Mouse (Mus musculus): Measurements from ENCODE around the gene Slc6a21. TPM values are rescaled to one million over a fixed set of nuclear protein-coding genes. Genes with fewer than 3 reads are reported as not detected.
"Not testable (repeated sequence)": the region's sequence is repeated elsewhere in the genome, so short reads cannot be mapped to it uniquely, and the experiment has no call there.

Slc6a21 gene
- polyA plus RNA-seq, 1 experiment from 2014 or later, result not detected

DNA sequence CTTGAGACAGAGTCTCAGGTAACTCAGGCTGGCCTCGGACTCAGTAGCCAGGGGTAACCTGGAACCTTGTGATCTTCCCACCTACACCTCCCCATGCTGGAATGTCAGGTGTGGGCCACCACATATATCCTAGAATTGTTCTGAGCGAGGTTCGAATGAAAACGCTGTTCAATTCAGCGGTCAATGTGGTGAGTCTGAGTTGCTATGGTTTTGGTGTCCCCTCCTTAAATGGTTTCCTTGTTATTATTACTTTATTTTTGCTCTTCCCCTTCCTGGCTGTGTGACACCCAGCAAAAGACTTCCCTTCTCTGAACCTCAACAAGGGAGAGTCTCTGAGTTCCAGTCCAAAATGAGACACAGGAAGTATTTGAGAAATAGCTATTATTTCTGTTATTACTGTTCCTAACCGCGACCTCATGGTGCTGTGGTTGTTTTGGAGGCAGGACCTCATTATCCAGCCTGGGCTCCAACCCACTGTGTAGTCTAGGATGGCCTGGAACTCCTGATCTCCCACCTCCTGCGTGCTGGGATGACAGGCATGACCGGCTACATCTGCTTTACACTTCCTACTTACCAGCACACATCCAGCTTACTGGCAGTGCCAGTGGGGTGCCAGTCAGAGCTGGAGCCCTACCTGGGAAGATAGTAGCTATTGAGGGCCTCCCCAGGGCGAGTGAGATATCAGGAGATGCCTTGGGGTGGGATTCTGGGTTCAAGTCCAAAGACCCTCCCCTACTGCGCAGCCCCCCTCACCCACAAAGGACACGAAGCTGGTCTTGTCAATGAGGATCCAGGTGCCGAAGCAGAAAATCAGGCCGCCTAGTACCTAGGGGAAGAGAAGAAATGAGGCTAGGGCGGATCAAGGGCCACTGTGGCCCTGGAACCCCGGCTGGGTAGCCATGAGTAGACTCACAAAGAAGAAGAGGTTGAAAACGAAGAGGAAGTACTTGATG is 39.3 kb upstream of the Slc6a21 start:
- H3K27me3 ChIP-seq (ENCODE audit: low read depth, poor library complexity, severe bottlenecking), result peaks cover 83% of the 10 kb centered on the region
- peaks cover 51% of the 10 kb centered on the region for H3K4me1 ChIP-seq
- no peak overlapping the region for H3K27ac ChIP-seq (replicated peaks)
- no peak overlapping the region for H3K4me3 ChIP-seq
- WGBS, result 73% methylated on average over 17 of the region's 17 CpGs
- no peak for DNase-seq (ENCODE audit: low spot score)
- no peaks in the 10 kb centered on the region for H3K9me3 ChIP-seq (replicated peaks)
- peaks cover 12% of the 10 kb centered on the region for H3K36me3 ChIP-seq

DNA sequence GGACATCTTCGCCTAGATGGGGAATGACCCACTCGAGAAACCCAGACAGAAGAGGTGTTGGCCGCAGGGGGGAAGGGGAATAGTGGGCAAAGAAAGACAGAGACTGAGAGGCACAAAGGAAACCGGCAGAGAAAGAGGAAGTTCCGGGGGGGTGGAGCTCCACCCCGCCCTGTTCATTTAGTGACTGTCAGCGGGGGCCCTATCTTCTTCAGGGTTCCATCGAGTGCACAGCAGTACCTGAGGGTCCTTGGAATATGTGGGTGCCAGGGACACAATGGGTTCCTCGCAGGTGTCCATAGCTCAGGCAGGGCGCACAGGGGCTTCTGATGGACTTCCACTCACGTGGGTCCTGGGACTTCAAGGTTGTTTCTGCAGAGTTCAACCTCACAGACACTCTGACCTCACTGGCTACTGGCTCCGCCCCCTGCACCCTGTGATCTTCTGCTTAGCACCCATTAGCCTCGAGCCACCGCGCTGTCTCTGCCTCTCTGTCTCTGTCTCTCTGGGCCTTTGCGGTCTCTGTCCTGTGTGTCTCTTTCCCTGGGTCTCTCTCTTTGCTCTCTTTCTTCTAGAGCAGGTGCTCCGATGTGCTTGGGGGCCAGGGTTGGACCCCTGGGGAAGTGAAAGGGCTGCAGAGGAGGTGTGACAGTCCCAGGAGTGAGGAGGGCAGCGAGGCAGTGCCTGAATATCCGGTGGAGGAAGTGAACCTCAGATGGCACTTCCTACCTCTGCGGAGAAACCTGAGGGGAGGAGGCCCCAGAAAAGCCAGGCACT is 38.4 kb upstream of the Slc6a21 start, which contains the start of gene Cd37:
TSS of gene Cd37 (minus strand) at position 393 of the 774 bp plus-strand sequence.
- WGBS, result 40% methylated on average over 20 of the region's 20 CpGs
- H3K27me3 ChIP-seq (ENCODE audit: low read depth, poor library complexity, severe bottlenecking), result peaks cover 84% of the 10 kb centered on the region
- no peaks in the 10 kb centered on the region for H3K9me3 ChIP-seq (replicated peaks)
- H3K4me1 ChIP-seq, result peaks cover 42% of the 10 kb centered on the region
- H3K36me3 ChIP-seq, result peaks cover 4% of the 10 kb centered on the region; the same call in 1 of the 2 replicates
- DNase-seq (ENCODE audit: low spot score), result no peak
- no peak within 1 kb of the TSS for H3K27ac ChIP-seq (replicated peaks)
- H3K4me3 ChIP-seq, result no peak within 1 kb of the TSS

- 71% methylated on average over 7 of the region's 7 CpGs for WGBS
- Histone ChIP-seq H3K27me3 (ENCODE audit: low read depth, poor library complexity, severe bottlenecking) (peaks cover 78% of the 10 kb centered on the region), H3K9me3 (replicated peaks) (no peaks in the 10 kb centered on the region), H3K4me3 (no peak overlapping the region), H3K4me1 (peaks cover 30% of the 10 kb centered on the region), H3K36me3 (no peaks in the 10 kb centered on the region), H3K27ac (replicated peaks) (no peak overlapping the region)
- no peak for DNase-seq (ENCODE audit: low spot score)
These were observed 37.2 kb upstream of the Slc6a21 start for GRCm38 (mm10) chr7:45240109-45240508.

DNA sequence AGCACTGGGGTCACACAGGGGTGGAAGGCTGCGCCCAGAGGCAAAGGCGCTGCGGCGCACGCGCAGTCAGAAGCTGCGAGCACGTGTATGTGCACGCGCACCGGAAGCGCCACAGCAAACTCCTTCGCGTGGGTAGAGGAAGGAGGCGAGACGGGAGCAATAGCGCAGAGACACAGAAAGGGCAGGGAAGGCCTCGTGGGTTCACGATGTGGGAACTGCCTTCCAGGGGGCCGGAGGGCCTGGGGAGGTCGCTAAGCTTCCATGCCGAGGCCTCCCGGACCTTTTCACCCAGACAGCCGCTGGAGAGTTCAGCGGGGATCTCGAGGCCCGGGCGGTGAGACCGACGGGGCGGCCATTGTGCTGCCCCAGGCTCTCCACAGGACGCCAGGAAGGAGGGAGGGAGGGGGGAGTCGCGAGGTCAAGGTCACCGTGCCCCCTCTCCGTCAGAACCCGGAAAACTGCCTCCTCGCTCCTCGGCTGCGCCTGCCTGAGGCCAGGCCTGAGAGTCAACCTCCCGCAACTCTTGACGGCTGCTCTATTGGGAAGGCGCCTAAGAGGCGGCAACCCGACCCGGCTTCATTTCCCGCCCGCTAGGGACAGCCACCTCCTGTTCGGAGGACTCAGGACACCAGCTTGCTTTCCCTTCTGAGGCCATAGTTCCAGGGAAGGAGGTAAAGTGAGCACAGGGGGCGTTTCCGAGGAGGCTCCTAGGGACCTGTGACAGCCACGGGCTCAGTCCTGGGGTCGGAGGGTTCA is 36.5 kb upstream of the Slc6a21 start, which contains the start of gene Slc6a16:
TSS of gene Slc6a16 (plus strand) at position 453 of the 756 bp plus-strand sequence.
- Histone ChIP-seq H3K4me1 (peaks cover 23% of the 10 kb centered on the region), H3K27me3 (ENCODE audit: low read depth, poor library complexity, severe bottlenecking) (peaks cover 71% of the 10 kb centered on the region), H3K27ac (replicated peaks) (peak within 1 kb of the TSS; percentile 75), H3K9me3 (replicated peaks) (no peaks in the 10 kb centered on the region), H3K4me3 (peak within 1 kb of the TSS; percentile 49), H3K36me3 (no peaks in the 10 kb centered on the region)
- WGBS, result 9% methylated on average over 53 of the region's 53 CpGs
- DNase-seq (ENCODE audit: low spot score), result peak; percentile 64

DNA sequence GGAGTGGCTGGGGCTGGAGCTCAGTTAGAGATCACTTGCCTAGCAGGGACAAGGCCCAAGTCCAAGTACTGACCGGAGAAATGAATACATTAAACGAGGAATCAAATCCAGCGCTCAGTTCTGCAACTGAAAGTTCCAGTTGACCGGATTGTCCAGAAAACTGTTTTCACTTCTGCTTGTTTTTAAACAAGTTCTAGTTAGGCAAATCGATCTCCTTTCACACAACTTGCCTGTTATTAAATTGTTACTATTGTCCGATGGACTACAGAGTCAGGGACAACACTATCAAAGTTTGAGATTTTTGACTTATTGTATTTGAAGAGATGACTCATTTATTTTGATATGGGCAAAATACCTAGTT is 35.9 kb upstream of the Slc6a21 start:
- WGBS, result 79% methylated on average over 6 of the region's 6 CpGs

GRCm38 (mm10) chr7:45247666-45248065 is 29.6 kb upstream of the Slc6a21 start:
- Histone ChIP-seq H3K27me3 (ENCODE audit: low read depth, poor library complexity, severe bottlenecking) (0 out of 2 replicates have a peak, but pooled peaks cover 6% of the 10 kb centered on the region), H3K4me1 (no peaks in the 10 kb centered on the region), H3K27ac (replicated peaks) (no peak overlapping the region), H3K4me3 (no peak overlapping the region), H3K36me3 (no peaks in the 10 kb centered on the region), H3K9me3 (replicated peaks) (no peaks in the 10 kb centered on the region)
- DNase-seq (ENCODE audit: low spot score), result no peak
- 45% methylated on average over 3 of the region's 3 CpGs for WGBS

More for the DNA sequence above, 35.9 kb upstream of the Slc6a21 start:
- Histone ChIP-seq H3K36me3 (no peaks in the 10 kb centered on the region), H3K4me1 (peaks cover 20% of the 10 kb centered on the region), H3K9me3 (replicated peaks) (no peaks in the 10 kb centered on the region), H3K27ac (replicated peaks) (peak overlapping the region; percentile 75), H3K27me3 (ENCODE audit: low read depth, poor library complexity, severe bottlenecking) (peaks cover 66% of the 10 kb centered on the region), H3K4me3 (peak overlapping the region; percentile 49; the same call in 1 of the 2 replicates)
- no peak for DNase-seq (ENCODE audit: low spot score)

DNA sequence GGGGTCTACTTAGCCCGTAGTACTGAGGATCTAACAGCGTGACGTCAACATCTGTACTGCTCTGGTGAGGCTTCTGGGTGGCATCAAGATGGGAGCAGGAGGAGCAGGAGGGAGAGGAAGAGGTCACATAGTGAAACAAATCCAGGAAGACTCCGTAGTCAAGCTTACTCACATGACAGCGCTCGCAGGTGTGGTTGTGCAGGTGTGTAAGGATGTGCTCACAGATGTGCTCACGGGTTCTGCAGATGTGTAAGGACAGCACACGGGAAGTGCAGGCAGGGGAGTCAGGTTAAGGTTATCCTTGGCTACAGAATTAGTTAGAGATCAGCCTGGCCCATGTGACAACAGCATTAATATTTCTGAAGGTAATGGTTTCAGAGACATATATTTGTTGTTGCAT is 23.5 kb upstream of the Slc6a21 start:
- Histone ChIP-seq H3K27me3 (ENCODE audit: low read depth, poor library complexity, severe bottlenecking) (no peaks in the 10 kb centered on the region; the same call in 1 of the 2 replicates), H3K9me3 (replicated peaks) (no peaks in the 10 kb centered on the region), H3K27ac (replicated peaks) (no peak overlapping the region), H3K4me3 (no peak overlapping the region), H3K36me3 (no peaks in the 10 kb centered on the region), H3K4me1 (0 out of 2 replicates have a peak, but pooled peaks cover 6% of the 10 kb centered on the region)
- DNase-seq (ENCODE audit: low spot score), result no peak
- WGBS, result 90% methylated on average over 8 of the region's 8 CpGs

GRCm38 (mm10) chr7:45255822-45256221 is 21.5 kb upstream of the Slc6a21 start:
- not testable (repeated sequence) for H3K4me1 ChIP-seq; DNase-seq (ENCODE audit: low spot score); H3K36me3 ChIP-seq; H3K27me3 ChIP-seq (ENCODE audit: low read depth, poor library complexity, severe bottlenecking); H3K4me3 ChIP-seq; H3K27ac ChIP-seq (replicated peaks); H3K9me3 ChIP-seq (replicated peaks)
- 90% methylated on average over 7 of the region's 7 CpGs for WGBS

GRCm38 (mm10) chr7:45257063-45257840 is 20.1 kb upstream of the Slc6a21 start:
- WGBS, result 73% methylated on average over 11 of the region's 11 CpGs
- no peak for DNase-seq (ENCODE audit: low spot score)
- H3K9me3 ChIP-seq (replicated peaks), result no peaks in the 10 kb centered on the region
- H3K4me3 ChIP-seq, result no peak overlapping the region
- H3K4me1 ChIP-seq, result 0 out of 2 replicates have a peak, but pooled peaks cover 6% of the 10 kb centered on the region
- H3K27ac ChIP-seq (replicated peaks), result no peak overlapping the region
- no peaks in the 10 kb centered on the region for H3K36me3 ChIP-seq
- no peaks in the 10 kb centered on the region; the same call in 1 of the 2 replicates for H3K27me3 ChIP-seq (ENCODE audit: low read depth, poor library complexity, severe bottlenecking)

GRCm38 (mm10) chr7:45259281-45259680 is 18.0 kb upstream of the Slc6a21 start:
- no peaks in the 10 kb centered on the region; the same call in 1 of the 2 replicates for H3K27me3 ChIP-seq (ENCODE audit: low read depth, poor library complexity, severe bottlenecking)
- no peaks in the 10 kb centered on the region for H3K36me3 ChIP-seq
- H3K4me1 ChIP-seq, result 0 out of 2 replicates have a peak, but pooled peaks cover 6% of the 10 kb centered on the region
- H3K4me3 ChIP-seq, result no peak overlapping the region
- DNase-seq (ENCODE audit: low spot score), result no peak
- H3K9me3 ChIP-seq (replicated peaks), result no peaks in the 10 kb centered on the region
- whole genome bisulfite sequencing, result 90% methylated on average over 8 of the region's 8 CpGs
- H3K27ac ChIP-seq (replicated peaks), result no peak overlapping the region

GRCm38 (mm10) chr7:45262266-45262665 is 15.0 kb upstream of the Slc6a21 start:
- 74% methylated on average over 7 of the region's 7 CpGs for WGBS
- no peak for DNase-seq (ENCODE audit: low spot score)
- no peaks in the 10 kb centered on the region for H3K36me3 ChIP-seq

More at GRCm38 (mm10) chr7:45262266-45262665, 15.0 kb upstream of the Slc6a21 start:
- no peaks in the 10 kb centered on the region; the same call in 1 of the 2 replicates for H3K27me3 ChIP-seq (ENCODE audit: low read depth, poor library complexity, severe bottlenecking)
- no peaks in the 10 kb centered on the region for H3K9me3 ChIP-seq (replicated peaks)
- H3K4me1 ChIP-seq, result 0 out of 2 replicates have a peak, but pooled peaks cover 4% of the 10 kb centered on the region
- no peak overlapping the region for H3K27ac ChIP-seq (replicated peaks)
- no peak overlapping the region for H3K4me3 ChIP-seq

Data from midbrain, embryonic 10.5 days (tissue).